Mouse (Mus musculus) spleen, adult 2 months (tissue): ENCODE measurements at regions not wholly inside any gene's neighbourhood (a gene's known extent, or its start where the extent isn't known, plus 50 kb on each side); places are given as distances from the start of the nearest gene placed in this dataset.

Source experiments
- CTCF ChIP-seq: fragments of 200-500 bp; IDR thresholded peaks from 2 replicates; pipeline ENCODE4 v1.5.1; 2011; ENCODE audit warnings: mild to moderate bottlenecking, inconsistent platforms; ENCODE audit not compliant: insufficient read depth, insufficient read length, insufficient replicate concordance; ENCODE audit errors: extremely low read depth
- POLR2A ChIP-seq: fragments of 200-500 bp; IDR thresholded peaks from 2 replicates; pipeline ENCODE4 v1.6.1; 2011; ENCODE audit warnings: low read depth, low read length, inconsistent platforms

- TF ChIP-seq POLR2A (no peak), CTCF (no peak)
Measured at GRCm38 (mm10) chr15:25284354-25285199, 129.0 kb downstream of the Basp1 start.
